Mouse (Mus musculus) megakaryocyte, embryonic 14.5 days (primary cell): ENCODE measurements at regions not wholly inside any gene's neighbourhood (a gene's known extent, or its start where the extent isn't known, plus 50 kb on each side); places are given as distances from the start of the nearest gene placed in this dataset.
"Not testable (repeated sequence)": the region's sequence is repeated elsewhere in the genome, so short reads cannot be mapped to it uniquely, and the experiment has no call there.

Source experiments
- H3K27me3 ChIP-seq: replicated peaks from 2 replicates; pipeline ENCODE3; 2012; ENCODE audit warnings: inconsistent platforms
- H3K36me3 ChIP-seq: replicated peaks from 2 replicates; pipeline ENCODE3; 2012; ENCODE audit warnings: low read length, inconsistent platforms, mixed read lengths
- H3K4me1 ChIP-seq: 2 replicates; pipeline ENCODE4 v1.6.1; 2012; ENCODE audit warnings: inconsistent platforms
- H3K4me3 ChIP-seq: replicated peaks from 2 replicates; pipeline ENCODE3; 2012; ENCODE audit warnings: moderate library complexity, mild to moderate bottlenecking, inconsistent platforms
- H3K9me3 ChIP-seq: 2 replicates; pipeline ENCODE4 v1.6.1; 2012; ENCODE audit warnings: inconsistent platforms
- FLI1 ChIP-seq: IDR thresholded peaks from 2 replicates; pipeline ENCODE4 v1.6.1; 2012; ENCODE audit warnings: low read length, inconsistent platforms, mixed read lengths
- GATA1 ChIP-seq: IDR thresholded peaks from 3 replicates; pipeline ENCODE4 v1.6.1; 2012; ENCODE audit warnings: mixed read lengths, low read length, inconsistent platforms, borderline replicate concordance

DNA sequence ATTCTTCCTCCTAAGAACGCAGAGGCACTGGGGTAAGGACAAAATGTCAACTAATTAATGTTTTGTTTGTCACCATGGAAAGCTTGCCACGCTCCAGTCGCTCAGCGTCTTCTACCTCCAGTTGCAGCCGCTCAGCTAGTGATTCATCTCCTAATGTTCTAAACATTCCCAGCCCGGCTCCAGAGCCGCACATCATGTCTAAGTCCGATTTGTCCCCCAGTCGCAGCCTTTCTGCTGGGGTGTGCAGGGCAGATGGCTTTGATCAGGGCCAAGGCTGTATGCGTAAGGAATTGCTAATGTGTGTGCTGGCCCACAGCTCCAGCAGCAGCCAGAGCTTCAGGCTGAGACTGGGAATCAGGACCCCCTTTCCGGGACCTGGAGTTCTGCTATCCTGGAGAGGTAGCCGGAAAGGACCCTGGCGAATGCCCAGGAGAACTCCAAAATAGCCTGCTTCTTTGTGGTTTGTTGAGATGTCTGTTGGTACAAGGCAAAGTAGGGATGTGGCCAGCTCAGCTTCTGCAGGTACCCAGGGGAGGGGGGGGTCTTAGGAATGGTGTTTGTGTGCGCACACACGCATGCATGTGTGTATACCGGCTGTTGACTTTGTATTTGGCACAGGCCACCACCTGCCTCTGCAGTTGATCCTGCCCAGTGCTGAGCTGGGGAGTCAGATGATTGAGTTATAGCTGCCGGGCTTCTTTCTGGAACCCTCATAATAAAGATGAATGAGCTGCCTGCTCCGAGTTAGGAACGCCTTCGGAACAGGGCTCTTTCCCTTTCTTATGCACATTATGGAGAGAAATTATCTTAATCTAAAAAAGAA, 143.0 kb upstream of the Kcng1 start:
- H3K36me3 ChIP-seq, result no peaks in the 10 kb centered on the region
- H3K27me3 ChIP-seq, result peaks cover 47% of the 10 kb centered on the region
- TF ChIP-seq FLI1, result no peak
- no peak for TF ChIP-seq GATA1
- H3K4me3 ChIP-seq, result no peak overlapping the region
- H3K9me3 ChIP-seq, result peaks cover 42% of the 10 kb centered on the region
- no peaks in the 10 kb centered on the region for H3K4me1 ChIP-seq

DNA sequence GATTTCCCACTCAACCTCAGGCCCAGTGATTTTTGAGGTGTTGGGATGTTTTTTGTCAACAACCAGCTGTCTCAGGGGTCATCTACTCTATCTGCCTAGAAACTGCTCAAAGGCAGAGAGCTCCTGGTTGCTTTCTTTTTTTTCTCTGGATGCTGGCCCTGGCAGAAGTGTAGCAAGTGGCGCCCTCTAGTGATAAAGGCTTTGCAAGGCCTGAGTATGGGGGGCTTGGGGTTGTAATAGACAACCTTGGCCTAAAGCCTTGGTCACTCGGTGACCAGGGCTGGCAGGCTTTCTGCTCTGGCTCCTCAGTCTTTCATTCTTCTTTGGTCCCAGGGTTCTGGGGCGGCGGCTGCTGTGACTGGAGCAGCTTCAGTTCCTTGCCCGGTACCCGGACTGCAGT, 142.0 kb upstream of the Kcng1 start:
- peaks cover 39% of the 10 kb centered on the region for H3K9me3 ChIP-seq
- no peaks in the 10 kb centered on the region for H3K4me1 ChIP-seq
- no peaks in the 10 kb centered on the region for H3K36me3 ChIP-seq
- peaks cover 51% of the 10 kb centered on the region for H3K27me3 ChIP-seq
- TF ChIP-seq FLI1 (no peak), GATA1 (no peak)
- no peak overlapping the region for H3K4me3 ChIP-seq

GRCm38 (mm10) chr2:168415140-168415539, 133.6 kb upstream of the Kcng1 start:
- no peak for TF ChIP-seq FLI1
- TF ChIP-seq GATA1, result no peak
- Histone ChIP-seq H3K36me3 (no peaks in the 10 kb centered on the region), H3K4me1 (no peaks in the 10 kb centered on the region), H3K27me3 (peaks cover 46% of the 10 kb centered on the region), H3K4me3 (no peak overlapping the region), H3K9me3 (peaks cover 13% of the 10 kb centered on the region)

DNA sequence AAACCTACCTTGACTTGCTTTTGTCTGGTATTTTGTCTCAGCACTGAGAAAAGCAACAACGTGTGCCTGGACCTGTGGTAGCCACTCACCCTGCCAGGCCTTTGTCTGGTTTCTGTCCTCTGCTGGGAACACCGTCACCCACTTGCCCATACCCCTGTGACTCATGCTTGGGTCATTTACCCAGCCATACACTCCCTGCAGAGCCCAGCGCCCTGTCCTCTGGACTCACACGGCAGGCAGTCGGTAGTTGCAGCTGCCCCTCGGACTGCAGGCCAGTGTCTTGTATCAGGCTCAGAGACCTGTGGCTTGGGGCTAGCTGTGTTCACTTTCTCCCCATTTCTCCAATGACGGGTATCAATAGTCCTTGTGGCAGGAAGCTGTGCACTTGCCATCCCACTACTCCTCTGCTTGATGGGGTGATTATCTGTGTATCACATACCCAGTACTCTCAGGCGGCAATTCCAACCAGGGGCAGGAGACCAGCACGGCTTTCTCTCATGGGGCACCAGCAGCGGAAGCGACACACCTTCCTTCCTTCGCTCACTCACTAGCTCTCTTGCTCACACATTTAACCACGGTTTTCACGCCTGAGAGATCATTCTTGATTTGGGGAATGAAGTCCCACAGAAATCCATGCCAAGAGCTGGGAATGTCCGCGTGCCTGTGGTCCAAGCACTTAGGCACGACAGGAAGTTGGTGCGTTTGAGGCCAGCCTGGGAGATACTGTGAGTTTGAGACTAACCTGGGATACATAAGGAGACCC, 132.8 kb upstream of the Kcng1 start:
- H3K36me3 ChIP-seq, result no peaks in the 10 kb centered on the region
- H3K9me3 ChIP-seq, result peaks cover 4% of the 10 kb centered on the region
- TF ChIP-seq GATA1 (no peak), FLI1 (no peak)
- peaks cover 45% of the 10 kb centered on the region for H3K27me3 ChIP-seq
- no peaks in the 10 kb centered on the region for H3K4me1 ChIP-seq
- no peak overlapping the region for H3K4me3 ChIP-seq

DNA sequence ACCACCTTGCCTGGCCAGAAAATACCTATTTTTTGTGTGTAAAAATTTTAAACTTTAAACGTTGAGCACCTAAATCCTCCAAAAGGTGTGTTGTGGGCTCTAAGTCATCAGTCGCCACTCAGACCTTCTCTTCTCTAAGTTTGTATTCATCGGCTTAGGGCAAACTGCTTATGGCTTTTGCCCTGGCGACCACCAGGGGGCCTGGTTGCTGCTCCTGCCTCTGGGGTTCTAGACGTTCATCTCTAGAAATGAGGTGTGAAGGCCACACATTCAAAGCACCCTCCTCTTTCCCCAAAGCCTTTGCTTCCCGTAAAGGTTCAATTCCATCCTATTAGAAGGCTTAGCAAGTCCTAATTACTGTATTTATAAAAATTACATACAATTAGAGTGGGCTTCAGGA, 131.3 kb upstream of the Kcng1 start:
- H3K27me3 ChIP-seq, result peaks cover 36% of the 10 kb centered on the region
- H3K4me1 ChIP-seq, result no peaks in the 10 kb centered on the region
- peaks cover 6% of the 10 kb centered on the region; the same call in 1 of the 2 replicates for H3K9me3 ChIP-seq
- TF ChIP-seq FLI1, result no peak
- no peak for TF ChIP-seq GATA1
- H3K36me3 ChIP-seq, result no peaks in the 10 kb centered on the region
- H3K4me3 ChIP-seq, result no peak overlapping the region

- Histone ChIP-seq H3K9me3 (peaks cover 7% of the 10 kb centered on the region; the same call in 1 of the 2 replicates), H3K4me3 (no peak overlapping the region), H3K27me3 (peaks cover 28% of the 10 kb centered on the region), H3K4me1 (no peaks in the 10 kb centered on the region), H3K36me3 (no peaks in the 10 kb centered on the region)
- TF ChIP-seq FLI1 (no peak), GATA1 (no peak)
Measured at GRCm38 (mm10) chr2:168402782-168403513, 121.4 kb upstream of the Kcng1 start.

DNA sequence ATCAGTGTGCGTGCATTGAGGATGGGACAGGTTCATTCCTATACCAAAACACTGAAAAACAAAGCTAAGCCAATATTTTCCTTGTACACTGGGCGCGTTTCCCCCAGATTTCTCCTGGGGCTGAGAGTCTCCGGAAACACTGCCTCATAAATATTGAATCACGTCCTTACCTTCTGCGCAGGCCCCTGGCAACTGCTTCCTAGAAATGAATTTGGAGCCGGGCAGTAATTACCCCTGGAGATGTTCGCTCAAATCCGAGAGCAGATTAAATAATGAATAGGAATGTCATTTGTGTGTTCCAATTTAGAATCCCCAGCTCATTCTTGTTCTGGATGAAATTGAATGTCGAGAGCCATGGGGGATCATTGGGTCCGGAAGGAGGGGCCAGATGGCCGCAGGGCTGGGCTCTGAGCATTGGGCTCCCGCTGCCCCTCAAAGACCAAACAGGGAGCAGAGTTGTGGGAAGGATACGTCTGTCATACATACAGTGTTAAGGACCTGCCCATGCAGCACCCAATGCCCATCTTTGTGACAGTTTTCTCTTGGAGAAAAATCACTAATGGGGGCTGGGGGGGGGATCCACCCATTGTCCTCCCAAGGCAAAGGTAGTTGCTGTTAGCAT, 117.7 kb upstream of the Kcng1 start:
- Histone ChIP-seq H3K9me3 (peaks cover 4% of the 10 kb centered on the region; the same call in 1 of the 2 replicates), H3K4me3 (no peak overlapping the region), H3K27me3 (peaks cover 29% of the 10 kb centered on the region), H3K36me3 (no peaks in the 10 kb centered on the region), H3K4me1 (no peaks in the 10 kb centered on the region)
- TF ChIP-seq FLI1 (no peak), GATA1 (no peak)

- Histone ChIP-seq H3K4me3 (no peak overlapping the region), H3K9me3 (peaks cover 17% of the 10 kb centered on the region), H3K36me3 (no peaks in the 10 kb centered on the region), H3K27me3 (peaks cover 29% of the 10 kb centered on the region), H3K4me1 (no peaks in the 10 kb centered on the region)
- TF ChIP-seq GATA1 (no peak), FLI1 (no peak)
Measured at GRCm38 (mm10) chr2:168396316-168396715, 114.8 kb upstream of the Kcng1 start.

- Histone ChIP-seq H3K4me1 (no peaks in the 10 kb centered on the region), H3K9me3 (peaks cover 22% of the 10 kb centered on the region), H3K4me3 (peak overlapping the region; percentile 51), H3K36me3 (no peaks in the 10 kb centered on the region), H3K27me3 (peaks cover 20% of the 10 kb centered on the region)
- TF ChIP-seq GATA1, result no peak
- no peak for TF ChIP-seq FLI1
Measured at GRCm38 (mm10) chr2:168393341-168393740, 111.8 kb upstream of the Kcng1 start.

GRCm38 (mm10) chr2:168392171-168392570, 110.6 kb upstream of the Kcng1 start:
- not testable (repeated sequence) for H3K4me3 ChIP-seq

More at GRCm38 (mm10) chr2:168392171-168392570, 110.6 kb upstream of the Kcng1 start:
- H3K27me3 ChIP-seq, result peaks cover 22% of the 10 kb centered on the region
- H3K36me3 ChIP-seq, H3K4me1 ChIP-seq: not testable (repeated sequence)
- H3K9me3 ChIP-seq, result peaks cover 26% of the 10 kb centered on the region
